Mouse (Mus musculus) neural tube, embryonic 13.5 days (tissue): Measurements from ENCODE around the gene Ppp1r13b. TPM values are rescaled to one million over a fixed set of nuclear protein-coding genes. Genes with fewer than 3 reads are reported as not detected.

Experiments
- ATAC-seq: fragments of 200-750 bp; cut with Nextera tagmentation; 2 replicates; pipeline ENCODE4 v1.8.0; 2017; ENCODE audit warnings: low read depth, mild to moderate bottlenecking, moderate TSS enrichment, moderate library complexity
- H3K27ac ChIP-seq: fragments of 300-500 bp; sonication (generic); replicated peaks from 2 replicates; pipeline ENCODE4 v1.5.1; 2015; ENCODE audit warnings: moderate library complexity, mild to moderate bottlenecking, inconsistent platforms
- H3K27me3 ChIP-seq: fragments of 300-500 bp; sonication (generic); 2 replicates; pipeline ENCODE4 v1.6.1; 2015; ENCODE audit warnings: mild to moderate bottlenecking, inconsistent platforms
- H3K36me3 ChIP-seq: fragments of 300-500 bp; sonication (generic); 2 replicates; pipeline ENCODE4 v1.6.1; 2015; ENCODE audit warnings: mild to moderate bottlenecking, inconsistent platforms
- H3K4me1 ChIP-seq: fragments of 300-500 bp; sonication (generic); replicated peaks from 2 replicates; pipeline ENCODE4 v1.6.1; 2015; ENCODE audit warnings: inconsistent platforms
- H3K4me2 ChIP-seq: fragments of 300-500 bp; sonication (generic); 2 replicates; pipeline ENCODE4 v1.6.1; 2015; ENCODE audit warnings: inconsistent platforms, mild to moderate bottlenecking, moderate library complexity
- H3K4me3 ChIP-seq: fragments of 300-500 bp; sonication (generic); 2 replicates; pipeline ENCODE4 v1.5.1; 2015; ENCODE audit warnings: mild to moderate bottlenecking, inconsistent platforms
- H3K9ac ChIP-seq: fragments of 300-500 bp; sonication (generic); 2 replicates; pipeline ENCODE4 v1.6.1; 2015; ENCODE audit warnings: moderate library complexity, mild to moderate bottlenecking, inconsistent platforms
- H3K9me3 ChIP-seq: fragments of 300-500 bp; sonication (generic); 2 replicates; pipeline ENCODE4 v1.6.1; 2016; ENCODE audit warnings: inconsistent platforms
- WGBS: fragments of 180-500 bp; shearing (Covaris S2); methylation state at CpG from one replicate; pipeline ENCODE4 v1.1.7; 2015; 5-methylcytosine and 5-hydroxymethylcytosine counted together
- polyA plus RNA-seq: library from polyadenylated mRNA; unstranded; fragments of >200 nt; fragmentation: Nextera tagmentation; extraction: Ambion mirVana; gene quantifications from 2 replicates; pipeline ENCODE4 v1.2.1, GENCODE M21; 2015

The Ppp1r13b gene
- polyA plus RNA-seq, 1 experiment from 2014 or later: 26.9 TPM

- Histone ChIP-seq H3K36me3 (peaks cover 89% of the 10 kb centered on the region), H3K4me3 (no peak overlapping the region), H3K9me3 (no peaks in the 10 kb centered on the region), H3K27ac (no peak overlapping the region), H3K4me2 (no peak overlapping the region), H3K27me3 (no peaks in the 10 kb centered on the region), H3K9ac (no peak overlapping the region), H3K4me1 (no peaks in the 10 kb centered on the region)
- no peak for ATAC-seq
- WGBS: 82% methylated on average over 8 of the region's 8 CpGs
Observed at GRCm38 (mm10) chr12:111797251-111797650, 110.7 kb downstream of the Ppp1r13b start.

GRCm38 (mm10) chr12:111795180-111795895 lies 112.6 kb downstream of the Ppp1r13b start:
- H3K4me2 ChIP-seq: no peak overlapping the region
- no peaks in the 10 kb centered on the region for H3K9me3 ChIP-seq

GRCm38 (mm10) chr12:111794526-111795179 lies 113.3 kb downstream of the Ppp1r13b start:
- H3K27me3 ChIP-seq: no peaks in the 10 kb centered on the region
- 94% methylated on average over 18 of the region's 18 CpGs for WGBS
- H3K27ac ChIP-seq: no peak overlapping the region
- H3K9ac ChIP-seq: no peak overlapping the region
- no peak for ATAC-seq
- no peak overlapping the region for H3K4me2 ChIP-seq
- no peaks in the 10 kb centered on the region for H3K4me1 ChIP-seq
- H3K36me3 ChIP-seq: peaks cover 95% of the 10 kb centered on the region
- no peaks in the 10 kb centered on the region for H3K9me3 ChIP-seq
- H3K4me3 ChIP-seq: no peak overlapping the region

More at GRCm38 (mm10) chr12:111795180-111795895, 112.6 kb downstream of the Ppp1r13b start:
- no peak for ATAC-seq
- WGBS: 91% methylated on average over 28 of the region's 28 CpGs
- H3K27ac ChIP-seq: no peak overlapping the region
- no peak overlapping the region for H3K9ac ChIP-seq
- H3K36me3 ChIP-seq: peaks cover 89% of the 10 kb centered on the region
- H3K27me3 ChIP-seq: no peaks in the 10 kb centered on the region
- no peaks in the 10 kb centered on the region for H3K4me1 ChIP-seq
- no peak overlapping the region for H3K4me3 ChIP-seq

DNA sequence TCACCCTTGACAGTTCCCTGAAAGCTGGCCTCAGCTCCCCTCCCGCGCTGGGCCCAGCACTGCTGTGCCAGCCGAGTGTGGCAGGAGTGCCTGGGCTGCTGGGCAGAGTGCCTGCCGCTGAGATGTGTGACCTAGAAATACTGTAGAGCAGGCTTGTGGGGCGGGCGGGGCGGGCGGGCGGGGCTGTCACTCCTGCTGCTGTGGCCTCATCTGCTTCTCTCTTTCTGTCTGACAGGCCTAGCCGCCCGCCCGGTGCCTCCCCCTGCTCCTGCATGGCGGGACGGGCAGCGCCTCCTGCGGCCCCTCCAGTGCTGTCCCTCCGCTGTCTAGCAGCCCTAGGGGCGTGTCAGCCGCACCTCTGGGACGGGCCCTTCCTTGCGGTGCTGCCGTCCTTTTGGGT lies 113.8 kb downstream of the Ppp1r13b start:
- Histone ChIP-seq H3K4me3 (no peak overlapping the region), H3K9ac (no peak overlapping the region), H3K27me3 (no peaks in the 10 kb centered on the region), H3K36me3 (peaks cover 98% of the 10 kb centered on the region), H3K9me3 (no peaks in the 10 kb centered on the region), H3K4me2 (no peak overlapping the region), H3K4me1 (no peaks in the 10 kb centered on the region), H3K27ac (no peak overlapping the region)
- ATAC-seq: no peak
- 80% methylated on average over 22 of the region's 22 CpGs for WGBS

DNA sequence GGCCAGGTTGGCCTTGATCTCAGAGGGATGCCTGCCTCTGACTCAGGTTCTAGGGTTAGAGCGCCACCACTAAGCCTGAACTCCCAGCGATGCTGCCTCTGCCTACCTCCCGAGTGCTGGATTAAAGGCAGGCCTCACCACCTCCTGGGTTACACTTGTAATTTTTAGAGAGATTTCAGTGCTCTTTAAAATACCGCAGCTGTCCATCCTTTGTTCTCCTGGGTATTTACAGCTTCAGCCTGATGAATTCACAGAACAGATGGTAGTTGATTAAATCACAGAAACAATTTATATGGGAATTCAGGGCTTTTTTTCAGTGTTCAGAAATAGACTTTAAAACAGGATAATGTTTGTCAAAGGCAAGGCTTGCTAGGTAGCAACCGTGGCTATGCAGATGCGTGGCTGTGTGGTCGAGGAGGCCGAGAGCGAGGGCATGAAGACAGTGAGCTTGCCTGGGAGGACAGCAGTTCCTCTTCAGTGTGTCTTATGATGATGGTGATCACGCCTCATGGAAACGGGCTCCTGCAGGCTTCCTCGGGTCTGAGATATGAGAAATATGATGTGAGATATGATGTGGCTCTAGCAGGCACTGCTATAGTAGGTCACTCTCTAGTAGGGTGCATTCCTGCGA lies 116.3 kb downstream of the Ppp1r13b start:
- Histone ChIP-seq H3K36me3 (peaks cover 99% of the 10 kb centered on the region), H3K4me3 (no peak overlapping the region), H3K9me3 (no peaks in the 10 kb centered on the region), H3K9ac (no peak overlapping the region), H3K27ac (peak overlapping the region; percentile 70), H3K27me3 (no peaks in the 10 kb centered on the region), H3K4me1 (no peaks in the 10 kb centered on the region), H3K4me2 (no peak overlapping the region)
- no peak for ATAC-seq
- 78% methylated on average over 13 of the region's 13 CpGs for WGBS

GRCm38 (mm10) chr12:111790631-111791030 lies 117.3 kb downstream of the Ppp1r13b start:
- Histone ChIP-seq H3K27me3 (no peaks in the 10 kb centered on the region), H3K9ac (no peak overlapping the region), H3K4me1 (no peaks in the 10 kb centered on the region), H3K27ac (no peak overlapping the region), H3K4me3 (no peak overlapping the region), H3K4me2 (no peak overlapping the region), H3K9me3 (no peaks in the 10 kb centered on the region), H3K36me3 (peaks cover 100% of the 10 kb centered on the region)
- 90% methylated on average over 7 of the region's 7 CpGs for WGBS
- ATAC-seq: no peak

DNA sequence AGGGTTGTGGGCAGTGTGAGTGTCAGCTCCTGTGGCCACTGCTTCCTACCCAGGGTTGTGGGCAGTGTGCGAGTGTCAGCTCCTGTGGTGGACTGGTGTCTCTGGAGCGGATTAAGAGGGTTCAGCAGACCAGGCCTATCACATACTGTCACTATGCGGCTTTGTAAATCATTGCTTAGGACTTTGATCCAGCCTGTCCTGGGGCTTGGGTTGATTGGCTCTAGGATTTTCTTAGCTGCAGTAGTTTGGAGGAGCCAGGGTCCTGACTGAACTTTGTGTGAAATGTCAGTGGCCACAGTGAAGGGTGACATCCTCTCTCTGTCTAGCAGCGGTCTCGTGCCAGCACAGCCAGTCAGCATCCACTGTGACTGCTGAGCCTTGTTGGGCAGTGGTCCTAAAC lies 117.8 kb downstream of the Ppp1r13b start:
- H3K36me3 ChIP-seq: peaks cover 100% of the 10 kb centered on the region
- H3K4me2 ChIP-seq: no peak overlapping the region
- WGBS: 91% methylated on average over 5 of the region's 5 CpGs
- no peaks in the 10 kb centered on the region for H3K27me3 ChIP-seq
- no peaks in the 10 kb centered on the region for H3K9me3 ChIP-seq
- H3K4me3 ChIP-seq: no peak overlapping the region
- H3K4me1 ChIP-seq: no peaks in the 10 kb centered on the region
- no peak for ATAC-seq
- H3K9ac ChIP-seq: no peak overlapping the region
- H3K27ac ChIP-seq: no peak overlapping the region

DNA sequence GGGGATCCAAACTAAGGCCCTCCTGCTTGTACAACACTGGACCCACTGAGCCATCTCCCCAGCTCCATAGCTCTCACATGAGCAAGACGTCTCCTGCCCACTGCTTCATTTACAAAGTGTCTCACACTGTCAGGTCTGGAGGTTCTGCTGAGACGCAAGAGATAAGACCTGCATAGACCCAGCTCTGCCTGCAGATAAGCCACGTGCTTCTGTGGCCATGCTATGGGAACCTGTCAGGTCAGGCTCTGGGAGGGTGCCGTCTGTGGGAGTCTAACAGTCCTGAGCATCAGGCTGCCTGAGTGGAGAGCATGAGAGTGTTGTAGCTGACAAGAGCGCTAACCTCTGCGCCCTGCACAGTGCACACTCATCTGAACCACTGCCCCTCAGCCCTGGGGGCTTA lies 120.9 kb downstream of the Ppp1r13b start:
- WGBS: 94% methylated on average over 6 of the region's 6 CpGs
- Histone ChIP-seq H3K4me2 (no peak overlapping the region), H3K4me3 (no peak overlapping the region), H3K27ac (no peak overlapping the region), H3K9me3 (no peaks in the 10 kb centered on the region), H3K36me3 (peaks cover 97% of the 10 kb centered on the region), H3K4me1 (no peaks in the 10 kb centered on the region), H3K9ac (no peak overlapping the region), H3K27me3 (no peaks in the 10 kb centered on the region)
- no peak for ATAC-seq

GRCm38 (mm10) chr12:111785174-111785573 lies 122.7 kb downstream of the Ppp1r13b start:
- Histone ChIP-seq H3K27me3 (no peaks in the 10 kb centered on the region), H3K4me1 (no peaks in the 10 kb centered on the region), H3K27ac (no peak overlapping the region), H3K36me3 (peaks cover 97% of the 10 kb centered on the region), H3K9me3 (no peaks in the 10 kb centered on the region), H3K4me2 (no peak overlapping the region), H3K9ac (no peak overlapping the region), H3K4me3 (no peak overlapping the region)
- ATAC-seq: no peak
- 77% methylated on average over 15 of the region's 15 CpGs for WGBS

DNA sequence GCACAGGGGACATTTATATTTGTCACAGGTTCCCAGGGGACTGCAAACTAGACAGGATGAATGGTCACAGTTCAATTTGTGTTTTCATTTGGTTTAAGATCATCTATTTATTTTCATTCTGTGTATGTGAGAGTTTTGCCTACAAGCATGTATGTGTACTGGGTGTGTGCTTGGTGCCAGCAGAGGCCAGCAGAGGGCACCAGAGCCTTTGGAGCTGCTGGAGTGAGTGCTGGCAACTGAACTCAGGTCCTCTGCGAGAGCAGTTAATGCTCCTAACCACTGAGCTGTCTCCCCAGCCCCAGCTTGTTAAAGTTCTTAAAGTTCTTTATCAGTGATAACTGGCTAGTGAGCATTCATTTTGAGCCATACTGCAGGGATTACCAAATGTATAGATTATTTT lies 128.4 kb downstream of the Ppp1r13b start:
- Histone ChIP-seq H3K27ac (no peak overlapping the region), H3K27me3 (no peaks in the 10 kb centered on the region), H3K4me3 (no peak overlapping the region), H3K4me2 (no peak overlapping the region), H3K9me3 (no peaks in the 10 kb centered on the region), H3K4me1 (peaks cover 6% of the 10 kb centered on the region), H3K9ac (no peak overlapping the region), H3K36me3 (peaks cover 97% of the 10 kb centered on the region)
- 96% methylated on average over 1 of the region's 1 CpGs for WGBS
- no peak for ATAC-seq
